ENCODE assay signal across 15 mouse cellular contexts in genomic region chr11:106521612-106522011, GRCm38 (mm10). TPM values are rescaled to one million over a fixed set of nuclear protein-coding genes. Genes with fewer than 3 reads are reported as not detected.
A peak's percentile ranks its signal among the peaks of the same experiment; 100 is the strongest.
DNase-seq lines count a peak whose midpoint lies in the region; ATAC-seq and TF ChIP-seq lines count a peak whose summit lies in the region.
"Had no signal": no experiment of that assay in that cellular context is flagged by ENCODE, and none has a peak within 500 bp of the region (broad histone marks: within the 10 kb centered on the region; RNA-seq: fewer than 3 reads in every experiment).

No protein-coding gene starts in this region.

- no peak overlapping the region for H3K4me3 ChIP-seq in heart, adult 2 months
- H3K4me3 ChIP-seq in heart, embryonic 12.5 days = no peak overlapping the region
- H3K4me3 ChIP-seq: forebrain, embryonic 10.5 days; hindbrain, embryonic 15.5 days; liver, embryonic 12.5 days had no signal

- TF ChIP-seq EP300 in heart, adult 2 months (IDR thresholded peaks at IDR 0.05; ENCODE audit: insufficient read depth, low read depth, low read length) = no peak

- DNase-seq in heart, adult 2 months = peak in 1 of 2 experiments; percentile 56
- peak; percentile 21 for DNase-seq in MN1 (ENCODE audit: low spot score)
- peak; percentile 48 for DNase-seq in gastrocnemius, postnatal 14 days
- DNase-seq in heart, postnatal 25 days (ENCODE audit: low spot score) = peak; percentile 29
- no peak for DNase-seq in cerebellum, adult 9-11 months
- no peak for DNase-seq in thymus, adult 18-20 months
- DNase-seq: cerebellum, adult 9-10 months; kidney, adult 11 months; layer of hippocampus, adult 9-11 months; lung, embryonic 14.5 days; lung, postnatal 4 days had no signal

- no peak for TF ChIP-seq CTCF in heart, adult 2 months (IDR thresholded peaks at IDR 0.05)

- no peaks in the 10 kb centered on the region for H3K79me2 ChIP-seq in heart, adult 2 months (replicated peaks; ENCODE audit: control insufficient read depth, insufficient read depth, low read length)

- no peak for ATAC-seq in heart, embryonic 12.5 days (ENCODE audit: insufficient number of reproducible peaks, low FRiP score)
- ATAC-seq: liver, embryonic 12.5 days had no signal

- no peak for TF ChIP-seq POLR2A in heart, adult 2 months (IDR thresholded peaks at IDR 0.05; ENCODE audit: insufficient read depth, low read depth, low read length)

- peaks cover 6% of the 10 kb centered on the region for H3K4me1 ChIP-seq in heart, adult 2 months (ENCODE audit: control insufficient read depth, insufficient read depth, low read length)
- peaks cover 15% of the 10 kb centered on the region for H3K4me1 ChIP-seq in heart, embryonic 12.5 days (replicated peaks)

- no peaks in the 10 kb centered on the region for H3K27me3 ChIP-seq in heart, adult 2 months (ENCODE audit: control insufficient read depth, insufficient read depth, low read length)
- H3K27me3 ChIP-seq in heart, embryonic 12.5 days (replicated peaks) = no peaks in the 10 kb centered on the region
- H3K27me3 ChIP-seq: hindbrain, embryonic 15.5 days; liver, embryonic 12.5 days had no signal

- no peak overlapping the region for H3K4me2 ChIP-seq in heart, embryonic 12.5 days
- H3K4me2 ChIP-seq: hindbrain, embryonic 15.5 days; liver, embryonic 12.5 days; lung, embryonic 14.5 days had no signal

- no peak overlapping the region for H3K9ac ChIP-seq in heart, adult 2 months (ENCODE audit: low read depth, low read length)
- H3K9ac ChIP-seq in heart, embryonic 12.5 days = no peak overlapping the region
- H3K9ac ChIP-seq: hindbrain, embryonic 15.5 days; liver, embryonic 12.5 days; lung, embryonic 14.5 days had no signal

- H3K27ac ChIP-seq in heart, adult 2 months = peak overlapping the region; percentile 12; the same call in 1 of the 2 replicates
- H3K27ac ChIP-seq in heart, embryonic 12.5 days (ENCODE audit: poor library complexity, severe bottlenecking) = no peak overlapping the region
- H3K27ac ChIP-seq: forebrain, embryonic 10.5 days; hindbrain, embryonic 15.5 days; liver, embryonic 12.5 days had no signal

- no peaks in the 10 kb centered on the region; the same call in 1 of the 2 replicates for H3K36me3 ChIP-seq in heart, adult 2 months (ENCODE audit: control insufficient read depth, insufficient read depth, low read length)
- peaks cover 6% of the 10 kb centered on the region; the same call in 1 of the 2 replicates for H3K36me3 ChIP-seq in heart, embryonic 12.5 days
- H3K36me3 ChIP-seq: hindbrain, embryonic 15.5 days had no signal

- 34% methylated on average over 4 of the region's 4 CpGs for WGBS in heart, adult 2 months
- 58% methylated on average over 4 of the region's 4 CpGs for WGBS in heart, embryonic 12.5 days

- no peaks in the 10 kb centered on the region for H3K9me3 ChIP-seq in heart, embryonic 12.5 days (replicated peaks)
- H3K9me3 ChIP-seq: forebrain, embryonic 10.5 days; hindbrain, embryonic 15.5 days; liver, embryonic 12.5 days had no signal

- intact Hi-C loops in heart, adult 2 months (cut with DNase I) = no loop called here
- intact Hi-C loops in gastrocnemius, postnatal 14 days (cut with DNase I; ENCODE audit: low total_unique reads) = no loop called here
- intact Hi-C loops in heart, postnatal 25 days (cut with DNase I) = no loop called here

RNA-seq across cellular contexts. Expression of gene Ern1, which starts 34.0 kb away (rescaled TPM):
- total RNA-seq in heart, adult 2 months (2021) = 10 to 100 TPM; 10.2 to 13.9 TPM
- polyA plus RNA-seq in heart, adult 2 months (2012; rRNA removed) = 6.4 and 9.8 TPM in 2 replicates
- polyA plus RNA-seq in heart, embryonic 12.5 days (2016; fragmentation: Nextera tagmentation; extraction: Ambion mirVana) = 5.7 and 6.9 TPM in 2 replicates
- total RNA-seq in gastrocnemius, postnatal 14 days (2021) = 1 to 10 TPM; 4.9 to 5.9 TPM
- total RNA-seq in heart, postnatal 25 days (2021) = 10 to 100 TPM; 10.0 to 10.2 TPM

Comparison
In these comparisons a context has a peak if more than half of its experiments do, and no peak if none do; other contexts are left out.
1. DNase-seq: peak in MN1 (single experiment), gastrocnemius, postnatal 14 days (single experiment) and heart, postnatal 25 days (single experiment); none in cerebellum, adult 9-11 months (single experiment) and thymus, adult 18-20 months (0 of 2).